Comparison of ENCODE assay signal across 17 mouse cellular contexts in genomic region chr16:77084071-77084470, GRCm38 (mm10).
DNase-seq lines count a peak whose midpoint lies in the region; ATAC-seq lines count a peak whose summit lies in the region.
"Had no signal": no experiment of that assay in that cellular context is flagged by ENCODE, and none has a peak within 500 bp of the region (broad histone marks: within the 10 kb centered on the region; RNA-seq: fewer than 3 reads in every experiment).

No protein-coding gene starts in this region.

- peak; percentile 43 for DNase-seq in heart, adult 11 months
- no peak for DNase-seq in heart, postnatal 36 days
- DNase-seq in lung, postnatal 36 days = peak; percentile 56
- no peak for DNase-seq in lung, postnatal 4 days
- DNase-seq in cerebellum, postnatal 36 days = no peak
- DNase-seq in cerebellum, adult 11 months = no peak
- no peak for DNase-seq in retina, postnatal 1 day
- DNase-seq: adrenal gland, postnatal 25 days; cerebellum, postnatal 10 days; kidney, adult 9 months; kidney, postnatal 14 days; layer of hippocampus, postnatal 36 days; right cerebral cortex, postnatal 14 days had no signal

- peak; percentile 99 for ATAC-seq in megakaryocyte, adult 5-6 weeks (ENCODE audit: poor library complexity, severe bottlenecking)
- ATAC-seq: hindbrain, postnatal 0 days; intestine, embryonic 16.5 days; midbrain, embryonic 15.5 days had no signal

- intact Hi-C loops in heart, postnatal 36 days (cut with DNase I) = no loop called here

Comparison
In these comparisons a context has a peak if more than half of its experiments do, and no peak if none do; other contexts are left out.
1. DNase-seq: peak in heart, adult 11 months (single experiment) and lung, postnatal 36 days (single experiment); none in heart, postnatal 36 days (0 of 2), lung, postnatal 4 days (0 of 2), cerebellum, postnatal 36 days (0 of 2), cerebellum, adult 11 months (single experiment) and retina, postnatal 1 day (single experiment).